Mouse (Mus musculus) heart, adult 2 months (tissue): ENCODE data around the gene Bmp6. TPM values are rescaled to one million over a fixed set of nuclear protein-coding genes. Genes with fewer than 3 reads are reported as not detected.

Experiments
- DNase-seq, 2 experiments: peaks; one replicate each; pipeline ENCODE4 v3.0.0; 2021
- H3K27ac ChIP-seq: fragments of 200-600 bp; 2 replicates; pipeline ENCODE4 v1.8.1; 2022
- H3K27me3 ChIP-seq: fragments of 200-500 bp; 2 replicates; pipeline ENCODE4 v1.6.1; 2012; ENCODE audit warnings: mild to moderate bottlenecking, low read length, inconsistent platforms, mixed read lengths; ENCODE audit not compliant: control insufficient read depth, insufficient read depth
- H3K36me3 ChIP-seq: fragments of 200-500 bp; 2 replicates; pipeline ENCODE4 v1.6.1; 2012; ENCODE audit warnings: low read length, inconsistent platforms; ENCODE audit not compliant: control insufficient read depth, insufficient read depth
- H3K4me1 ChIP-seq: fragments of 200-500 bp; 2 replicates; pipeline ENCODE4 v1.6.1; 2011; ENCODE audit warnings: low read length; ENCODE audit not compliant: control insufficient read depth, insufficient read depth
- H3K4me3 ChIP-seq: fragments of 200-600 bp; 2 replicates; pipeline ENCODE4 v1.8.1; 2022
- H3K79me2 ChIP-seq: fragments of 200-500 bp; replicated peaks from 2 replicates; pipeline ENCODE4 v1.6.1; 2012; ENCODE audit warnings: mild to moderate bottlenecking, inconsistent platforms, low read length, moderate library complexity, mixed read lengths; ENCODE audit not compliant: control insufficient read depth, insufficient read depth
- H3K9ac ChIP-seq: fragments of 200-500 bp; 2 replicates; pipeline ENCODE4 v1.6.1; 2012; ENCODE audit warnings: low read depth, mild to moderate bottlenecking, control low read depth, inconsistent platforms, low read length, mixed read lengths
- CTCF ChIP-seq: fragments of 200-600 bp; IDR thresholded peaks from 2 replicates; pipeline ENCODE4 v1.8.1; 2022; ENCODE audit warnings: antibody characterized with exemption, mild to moderate bottlenecking, moderate library complexity
- EP300 ChIP-seq: fragments of 200-500 bp; IDR thresholded peaks from 2 replicates; pipeline ENCODE4 v1.6.1; 2011; ENCODE audit warnings: low read depth, low read length, control low read depth; ENCODE audit not compliant: insufficient read depth
- POLR2A ChIP-seq: fragments of 200-500 bp; IDR thresholded peaks from 2 replicates; pipeline ENCODE4 v1.6.1; 2011; ENCODE audit warnings: mild to moderate bottlenecking, low read depth, low read length, control low read depth; ENCODE audit not compliant: insufficient read depth
- WGBS: fragments of 180-500 bp; shearing (Covaris S2); methylation state at CpG from one replicate; pipeline ENCODE4 v1.1.7; 2018; 5-methylcytosine and 5-hydroxymethylcytosine counted together
- intact Hi-C: fragments of 180-260 bp; cut with DNase I; formaldehyde crosslinking; loops from one replicate; pipeline ENCODE4 v1.15.1; 2025
- polyA plus RNA-seq: library from polyadenylated mRNA; depleted of rRNA; stranded (reverse); fragments of >200 nt; gene quantifications from 2 replicates; pipeline ENCODE4 v1.2.3, GENCODE M21; 2012
- total RNA-seq, 2 experiments: library from RNA; stranded (reverse); gene quantifications; 2 replicates each; pipeline ENCODE4 v1.2.3; 2021

Bmp6 gene
- total and polyA plus RNA-seq, 3 experiments: 19.3 to 28.8 (median 23.0) TPM

DNA sequence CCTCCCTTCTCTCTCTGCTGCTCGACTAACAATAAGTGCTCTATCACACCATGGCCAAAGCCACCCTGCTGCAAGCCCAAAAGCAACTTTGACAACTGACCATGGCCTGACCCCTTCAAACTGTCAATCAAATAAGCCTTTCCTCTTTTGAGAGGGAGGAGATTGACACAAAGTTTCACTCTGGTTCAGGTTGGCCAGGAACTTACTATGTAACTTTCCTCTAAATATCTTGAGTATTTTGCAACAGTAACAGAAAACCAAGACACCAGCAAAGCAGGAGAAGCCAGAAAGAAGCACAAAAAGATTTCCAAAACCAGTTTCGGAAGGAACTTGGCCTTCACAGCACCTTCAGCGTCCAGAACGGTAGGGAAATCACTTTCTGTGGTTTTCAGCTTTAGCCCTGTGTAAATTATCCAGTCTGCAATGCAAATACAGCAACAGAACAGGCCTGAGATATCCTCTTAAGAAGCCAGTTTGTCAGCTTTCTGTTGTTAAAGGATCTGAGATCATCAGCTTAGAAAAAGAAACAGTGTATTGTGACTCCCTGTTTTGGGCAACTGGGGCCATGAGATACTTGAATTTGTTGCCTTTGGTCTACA is 177.2 kb downstream of the Bmp6 start:
- peaks cover 8% of the 10 kb centered on the region for H3K36me3 ChIP-seq

DNA sequence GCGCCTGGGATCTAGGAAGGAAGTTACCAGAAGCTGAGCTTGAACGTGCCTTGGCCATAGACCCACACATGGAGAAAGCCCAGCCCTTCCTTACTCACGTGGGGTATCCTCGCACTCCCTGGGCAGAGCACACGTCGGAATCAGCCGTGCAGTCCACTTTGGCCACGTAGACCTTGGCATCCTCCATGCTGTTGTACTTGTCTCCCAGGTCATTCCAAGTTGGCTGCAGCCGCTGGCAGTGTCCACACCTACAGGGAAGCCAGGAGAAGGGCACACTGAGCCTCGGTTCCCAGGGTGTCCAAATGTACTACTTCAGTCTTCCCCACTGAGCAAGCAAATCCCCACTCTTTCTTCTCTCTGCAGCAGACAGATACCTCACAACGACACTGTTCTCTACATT is 178.3 kb downstream of the Bmp6 start:
- H3K27me3 ChIP-seq: no peaks in the 10 kb centered on the region
- H3K79me2 ChIP-seq: no peaks in the 10 kb centered on the region
- TF ChIP-seq EP300: no peak
- TF ChIP-seq POLR2A: no peak
- TF ChIP-seq CTCF: no peak
- 73% methylated on average over 11 of the region's 11 CpGs for WGBS
- H3K27ac ChIP-seq: no peak overlapping the region
- no peak for DNase-seq
- H3K36me3 ChIP-seq: peaks cover 8% of the 10 kb centered on the region
- no peak overlapping the region for H3K4me3 ChIP-seq
- intact Hi-C loops: no loop called here
- H3K9ac ChIP-seq: no peak overlapping the region
- H3K4me1 ChIP-seq: peaks cover 4% of the 10 kb centered on the region

More for the DNA sequence above, 177.2 kb downstream of the Bmp6 start:
- Histone ChIP-seq H3K4me1 (peaks cover 4% of the 10 kb centered on the region), H3K4me3 (no peak overlapping the region), H3K9ac (no peak overlapping the region), H3K79me2 (no peaks in the 10 kb centered on the region), H3K27me3 (no peaks in the 10 kb centered on the region), H3K27ac (no peak overlapping the region)
- DNase-seq: no peak
- intact Hi-C loops: no loop called here
- 73% methylated on average over 4 of the region's 4 CpGs for WGBS
- TF ChIP-seq CTCF (no peak), POLR2A (no peak), EP300 (no peak)

DNA sequence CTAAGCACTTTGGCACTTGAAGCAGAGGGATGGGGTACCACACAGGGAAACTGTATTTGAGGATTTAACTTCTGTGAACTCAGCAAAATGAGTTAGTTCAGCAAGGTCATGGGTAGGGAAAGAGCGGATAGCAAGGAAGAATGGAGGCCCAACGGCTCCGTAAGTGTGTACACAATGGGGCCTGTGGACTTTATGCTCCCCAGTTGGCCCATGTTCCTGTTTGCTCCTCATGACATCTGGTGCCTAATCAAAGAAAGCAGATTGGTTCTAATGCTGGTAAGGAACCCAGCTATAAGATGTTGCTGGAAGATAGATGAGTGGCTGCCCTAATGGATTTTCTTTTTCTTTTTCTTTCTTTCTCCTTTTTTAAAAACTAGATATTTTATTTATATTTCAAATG is 180.4 kb downstream of the Bmp6 start:
- Histone ChIP-seq H3K36me3 (peaks cover 8% of the 10 kb centered on the region), H3K4me3 (no peak overlapping the region), H3K9ac (no peak overlapping the region), H3K4me1 (peaks cover 4% of the 10 kb centered on the region), H3K79me2 (no peaks in the 10 kb centered on the region), H3K27me3 (no peaks in the 10 kb centered on the region), H3K27ac (no peak overlapping the region)
- DNase-seq: no peak
- 83% methylated on average over 3 of the region's 3 CpGs for WGBS
- intact Hi-C loops: loop anchor here (5.0 kb wide), 1 partner anchor 178 kb away; the partner anchor contains the start of gene Bmp6
- TF ChIP-seq CTCF (no peak), EP300 (no peak), POLR2A (no peak)

DNA sequence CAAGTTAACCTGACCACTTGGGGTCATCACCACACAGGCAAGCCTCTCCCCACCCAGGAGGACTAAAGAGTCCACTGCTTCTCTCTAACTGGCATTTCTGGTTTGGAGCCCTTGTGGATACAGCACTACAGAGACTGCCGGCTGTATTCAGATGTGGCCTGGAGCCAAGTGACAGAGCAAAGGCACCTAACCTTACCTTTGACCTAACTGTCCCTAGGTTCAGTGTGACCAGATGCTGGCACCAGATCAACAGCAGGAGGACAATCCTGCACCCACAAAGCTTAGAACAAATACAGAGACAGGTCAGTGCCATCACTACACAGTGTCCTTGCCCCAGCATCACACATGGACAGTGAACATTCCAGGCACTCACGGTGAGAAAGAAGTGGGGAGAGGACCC is 181.2 kb downstream of the Bmp6 start:
- 54% methylated on average over 2 of the region's 2 CpGs for WGBS

DNA sequence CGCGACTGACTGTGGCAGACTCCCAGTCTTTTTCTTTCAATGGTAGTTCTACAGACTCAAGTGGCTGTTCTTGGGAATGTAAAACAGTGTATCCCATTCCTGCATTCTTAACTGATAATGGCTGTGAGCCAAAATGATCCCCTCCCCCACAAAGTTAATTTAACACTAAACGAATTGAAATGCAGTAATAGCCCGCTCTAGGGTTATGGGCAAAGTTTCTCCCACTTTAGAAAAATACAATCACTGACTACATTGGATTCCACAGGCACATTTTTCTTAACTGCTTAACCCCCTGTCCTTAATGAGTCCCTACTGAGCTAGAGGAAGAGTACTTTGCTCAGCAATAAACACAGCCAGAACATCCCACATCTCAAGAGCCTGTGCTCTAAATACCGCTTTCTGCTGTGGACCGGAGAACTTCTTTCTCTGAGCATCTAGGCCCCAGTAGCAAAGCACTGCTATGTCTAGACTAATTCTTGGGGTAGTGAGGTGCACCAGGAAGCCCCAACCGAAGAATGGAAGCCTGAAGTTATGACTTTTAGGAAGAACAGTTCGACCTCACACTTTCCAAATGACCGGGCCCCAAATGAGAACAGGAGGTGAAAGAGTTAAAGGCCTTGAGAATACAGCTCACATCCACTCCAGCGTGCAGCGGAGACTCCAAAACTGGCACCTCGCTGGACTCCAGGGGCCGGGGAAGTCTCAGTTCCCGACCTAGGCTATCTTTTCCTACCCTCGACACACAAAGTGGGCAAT is 182.3 kb downstream of the Bmp6 start:
- TF ChIP-seq EP300 (no peak), CTCF (no peak), POLR2A (no peak)
- H3K79me2 ChIP-seq: no peaks in the 10 kb centered on the region
- peak overlapping the region; percentile 91 for H3K27ac ChIP-seq
- H3K9ac ChIP-seq: peak overlapping the region; percentile 82
- H3K36me3 ChIP-seq: peaks cover 6% of the 10 kb centered on the region
- H3K4me1 ChIP-seq: peaks cover 4% of the 10 kb centered on the region
- DNase-seq: no peak
- WGBS: 11% methylated on average over 15 of the region's 15 CpGs
- H3K4me3 ChIP-seq: peak overlapping the region; percentile 98
- intact Hi-C loops: loop anchor here (5.0 kb wide), 1 partner anchor 180 kb away; the partner anchor contains the start of gene Bmp6
- H3K27me3 ChIP-seq: no peaks in the 10 kb centered on the region

More for the DNA sequence above, 181.2 kb downstream of the Bmp6 start:
- H3K79me2 ChIP-seq: no peaks in the 10 kb centered on the region
- peaks cover 4% of the 10 kb centered on the region for H3K4me1 ChIP-seq
- TF ChIP-seq EP300 (no peak), CTCF (no peak), POLR2A (no peak)
- no peak for DNase-seq
- no peak overlapping the region for H3K9ac ChIP-seq
- H3K36me3 ChIP-seq: peaks cover 8% of the 10 kb centered on the region
- H3K4me3 ChIP-seq: no peak overlapping the region
- H3K27ac ChIP-seq: no peak overlapping the region
- intact Hi-C loops: loop anchor here (5.0 kb wide), 1 partner anchor 179 kb away; the partner anchor contains the start of gene Bmp6
- no peaks in the 10 kb centered on the region for H3K27me3 ChIP-seq
